Mouse (Mus musculus): ENCODE results near the gene Acot12.

Acot12 gene

GRCm38 (mm10) chr13:91827876-91828275 is 86.6 kb downstream of the Acot12 start:
- DNase-seq, result no peak

Data from cerebellum, adult 9-10 months (tissue).